Comparison of ENCODE assay signal across 11 mouse cellular contexts in genomic region chr5:127310318-127311004, GRCm38 (mm10).
DNase-seq lines count a peak whose midpoint lies in the region; ATAC-seq and TF ChIP-seq lines count a peak whose summit lies in the region.
"Had no signal": no experiment of that assay in that cellular context is flagged by ENCODE, and none has a peak within 500 bp of the region (broad histone marks: within the 10 kb centered on the region; RNA-seq: fewer than 3 reads in every experiment).

No protein-coding gene starts in this region.

- no peak overlapping the region for H3K9ac ChIP-seq in stomach, embryonic 14.5 days (replicated peaks; ENCODE audit: low read depth, low read length)
- no peak overlapping the region for H3K9ac ChIP-seq in stomach, postnatal 0 days (ENCODE audit: low read length)
- H3K9ac ChIP-seq in lung, embryonic 16.5 days (ENCODE audit: low read length) = no peak overlapping the region
- H3K9ac ChIP-seq: liver, embryonic 14.5 days had no signal

- no peaks in the 10 kb centered on the region for H3K27me3 ChIP-seq in stomach, embryonic 14.5 days (ENCODE audit: control insufficient read depth, insufficient read depth, low read length)
- H3K27me3 ChIP-seq in stomach, postnatal 0 days (ENCODE audit: control insufficient read depth, insufficient read depth, low read length) = no peaks in the 10 kb centered on the region
- H3K27me3 ChIP-seq in lung, embryonic 16.5 days (ENCODE audit: control insufficient read depth, insufficient read depth, low read depth, low read length) = no peaks in the 10 kb centered on the region

- TF ChIP-seq CTCF in gastrocnemius, adult 2 months (IDR thresholded peaks at IDR 0.05) = no peak
- TF ChIP-seq CTCF in stomach, postnatal 0 days (IDR thresholded peaks at IDR 0.05; ENCODE audit: low read depth) = no peak

- DNase-seq in gastrocnemius, adult 2 months = peak; percentile 52
- DNase-seq in gastrocnemius, postnatal 4 days (ENCODE audit: low spot score in 2 of 2) = no peak
- no peak for DNase-seq in stomach, postnatal 0 days (ENCODE audit: low spot score)
- no peak for DNase-seq in frontal cortex, postnatal 36 days (ENCODE audit: low spot score in 2 of 2)
- no peak for DNase-seq in cerebellum, adult 9-10 months
- DNase-seq: layer of hippocampus, postnatal 36 days had no signal

- intact Hi-C loops in gastrocnemius, adult 2 months (cut with DNase I) = no loop called here

- no peaks in the 10 kb centered on the region for H3K36me3 ChIP-seq in stomach, embryonic 14.5 days (ENCODE audit: control insufficient read depth, insufficient read depth, low read length)
- no peaks in the 10 kb centered on the region for H3K36me3 ChIP-seq in stomach, postnatal 0 days (ENCODE audit: control insufficient read depth, insufficient read depth, low read length)
- H3K36me3 ChIP-seq in lung, embryonic 16.5 days (ENCODE audit: control insufficient read depth, insufficient read depth, low read length) = no peaks in the 10 kb centered on the region

- peak; percentile 76; the same call in 1 of the 2 replicates for ATAC-seq in stomach, embryonic 14.5 days (ENCODE audit: insufficient number of reproducible peaks, insufficient read depth, low FRiP score, low read depth)
- ATAC-seq in stomach, postnatal 0 days (ENCODE audit: low FRiP score, low TSS enrichment) = no peak
- ATAC-seq in lung, embryonic 16.5 days (ENCODE audit: low read depth) = peak; percentile 96
- ATAC-seq in CD4-positive, CD25-positive, alpha-beta regulatory T cell, adult 4 months = no peak

- H3K27ac ChIP-seq in gastrocnemius, adult 2 months = no peak overlapping the region
- no peak overlapping the region for H3K27ac ChIP-seq in stomach, embryonic 14.5 days (ENCODE audit: low read length)
- H3K27ac ChIP-seq in stomach, postnatal 0 days (replicated peaks) = no peak overlapping the region
- H3K27ac ChIP-seq in lung, embryonic 16.5 days (ENCODE audit: low read length) = peak overlapping the region; percentile 88
- H3K27ac ChIP-seq: kidney, postnatal 0 days; liver, embryonic 14.5 days had no signal

- H3K4me1 ChIP-seq in stomach, embryonic 14.5 days (ENCODE audit: control insufficient read depth, insufficient read depth, low read length) = no peaks in the 10 kb centered on the region
- H3K4me1 ChIP-seq in stomach, postnatal 0 days (replicated peaks; ENCODE audit: control insufficient read depth, insufficient read depth) = no peaks in the 10 kb centered on the region
- peaks cover 11% of the 10 kb centered on the region for H3K4me1 ChIP-seq in lung, embryonic 16.5 days (replicated peaks; ENCODE audit: control insufficient read depth, insufficient read depth, low read length)

- TF ChIP-seq EP300 in stomach, postnatal 0 days (optimal IDR thresholded peaks at IDR 0.05) = no peak

- H3K9me3 ChIP-seq in stomach, embryonic 14.5 days (ENCODE audit: control insufficient read depth, low read depth, low read length) = no peaks in the 10 kb centered on the region
- no peaks in the 10 kb centered on the region for H3K9me3 ChIP-seq in stomach, postnatal 0 days (ENCODE audit: control insufficient read depth, low read length)
- H3K9me3 ChIP-seq in lung, embryonic 16.5 days (ENCODE audit: control insufficient read depth, low read length) = no peaks in the 10 kb centered on the region

- H3K4me3 ChIP-seq in gastrocnemius, adult 2 months = no peak overlapping the region
- H3K4me3 ChIP-seq in stomach, embryonic 14.5 days (ENCODE audit: low read depth, low read length) = no peak overlapping the region
- no peak overlapping the region for H3K4me3 ChIP-seq in stomach, postnatal 0 days (ENCODE audit: low read depth, low read length)
- H3K4me3 ChIP-seq in lung, embryonic 16.5 days (ENCODE audit: low read length) = no peak overlapping the region

- H3K4me2 ChIP-seq in stomach, embryonic 14.5 days (replicated peaks; ENCODE audit: low read depth, low read length) = no peak overlapping the region
- no peak overlapping the region for H3K4me2 ChIP-seq in stomach, postnatal 0 days (replicated peaks; ENCODE audit: low read depth)
- H3K4me2 ChIP-seq in lung, embryonic 16.5 days (ENCODE audit: low read depth, low read length) = no peak overlapping the region

- WGBS in stomach, embryonic 14.5 days = 25% methylated on average over 14 of the region's 14 CpGs
- 40% methylated on average over 14 of the region's 14 CpGs for WGBS in stomach, postnatal 0 days
- WGBS in lung, embryonic 16.5 days = 7% methylated on average over 14 of the region's 14 CpGs

Comparison
In these comparisons a context has a peak if more than half of its experiments do, and no peak if none do; other contexts are left out.
1. ATAC-seq: peak in stomach, embryonic 14.5 days (single experiment) and lung, embryonic 16.5 days (single experiment); none in stomach, postnatal 0 days (single experiment) and CD4-positive, CD25-positive, alpha-beta regulatory T cell, adult 4 months (single experiment).